Mouse (Mus musculus) liver, postnatal 0 days (tissue): ENCODE results near the gene Mnat1.

Experiments
- CTCF ChIP-seq: sonication (generic); IDR thresholded peaks from 2 replicates; pipeline ENCODE4 v1.5.1; 2016; ENCODE audit warnings: antibody characterized with exemption, low read depth
- EP300 ChIP-seq: IDR thresholded peaks from 2 replicates; pipeline ENCODE4 v1.6.1; 2016; ENCODE audit warnings: antibody characterized with exemption, low read depth, mild to moderate bottlenecking

DNA sequence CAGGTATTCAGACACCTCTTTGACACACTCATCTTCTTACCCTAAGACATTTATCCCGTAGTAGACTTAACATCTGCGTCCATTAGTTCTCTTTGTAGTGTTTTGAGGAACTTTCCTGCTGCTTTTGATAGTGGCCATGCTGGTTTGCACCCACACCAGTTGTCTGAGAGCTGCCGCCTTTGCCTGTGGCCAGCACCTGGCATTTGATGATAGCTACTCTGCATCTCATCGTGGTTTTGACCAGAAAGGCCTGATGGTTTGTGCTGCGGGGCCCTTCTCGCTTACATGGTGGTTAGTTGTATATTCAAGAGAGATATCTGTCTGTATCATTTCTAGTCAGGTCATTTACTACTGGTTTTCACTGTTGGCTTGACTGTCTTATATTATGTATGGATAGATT, 73.8 kb downstream of the Mnat1 start:
- TF ChIP-seq CTCF, result no peak
- TF ChIP-seq EP300, result peak; percentile 45; the same call in 1 of the 2 replicates
